Mouse (Mus musculus): ENCODE measurements at regions not wholly inside any gene's neighbourhood (a gene's known extent, or its start where the extent isn't known, plus 50 kb on each side); places are given as distances from the start of the nearest gene placed in this dataset.

GRCm38 (mm10) chr1:99237214-99237613, 535.4 kb upstream of the Cntnap5b start:
- Histone ChIP-seq H3K27ac (ENCODE audit: low read length) (no peak overlapping the region), H3K9me3 (replicated peaks; ENCODE audit: control insufficient read depth, low read length, poor library complexity, severe bottlenecking) (no peaks in the 10 kb centered on the region), H3K27me3 (ENCODE audit: control insufficient read depth, insufficient read depth, low read depth, low read length) (no peaks in the 10 kb centered on the region), H3K4me3 (ENCODE audit: low read depth, low read length) (no peak overlapping the region), H3K9ac (ENCODE audit: low read depth, low read length) (no peak overlapping the region), H3K4me2 (ENCODE audit: low read length) (no peak overlapping the region), H3K4me1 (ENCODE audit: control insufficient read depth, insufficient read depth, low read length) (no peaks in the 10 kb centered on the region), H3K36me3 (ENCODE audit: control insufficient read depth, insufficient read depth, low read length) (no peaks in the 10 kb centered on the region)
- WGBS, result 81% methylated on average over 2 of the region's 2 CpGs
- no peak for ATAC-seq

- H3K9me3 ChIP-seq (replicated peaks; ENCODE audit: control insufficient read depth, low read length, poor library complexity, severe bottlenecking), result no peaks in the 10 kb centered on the region
- H3K4me1 ChIP-seq (ENCODE audit: control insufficient read depth, insufficient read depth, low read length), result no peaks in the 10 kb centered on the region
- no peak for ATAC-seq
- no peak overlapping the region for H3K4me3 ChIP-seq (ENCODE audit: low read depth, low read length)
- H3K9ac ChIP-seq (ENCODE audit: low read depth, low read length), result no peak overlapping the region
- no peak overlapping the region for H3K27ac ChIP-seq (ENCODE audit: low read length)
- H3K4me2 ChIP-seq (ENCODE audit: low read length), result no peak overlapping the region
- H3K27me3 ChIP-seq (ENCODE audit: control insufficient read depth, insufficient read depth, low read depth, low read length), result no peaks in the 10 kb centered on the region
- H3K36me3 ChIP-seq (ENCODE audit: control insufficient read depth, insufficient read depth, low read length), result no peaks in the 10 kb centered on the region
Measured at GRCm38 (mm10) chr1:99285612-99286011, 487.0 kb upstream of the Cntnap5b start.

GRCm38 (mm10) chr1:99287834-99288233, 484.7 kb upstream of the Cntnap5b start:
- no peaks in the 10 kb centered on the region for H3K36me3 ChIP-seq (ENCODE audit: control insufficient read depth, insufficient read depth, low read length)
- no peaks in the 10 kb centered on the region for H3K9me3 ChIP-seq (replicated peaks; ENCODE audit: control insufficient read depth, low read length, poor library complexity, severe bottlenecking)
- ATAC-seq, result no peak
- no peak overlapping the region for H3K4me2 ChIP-seq (ENCODE audit: low read length)
- no peaks in the 10 kb centered on the region for H3K4me1 ChIP-seq (ENCODE audit: control insufficient read depth, insufficient read depth, low read length)
- H3K4me3 ChIP-seq (ENCODE audit: low read depth, low read length), result no peak overlapping the region
- H3K27me3 ChIP-seq (ENCODE audit: control insufficient read depth, insufficient read depth, low read depth, low read length), result no peaks in the 10 kb centered on the region
- 93% methylated on average over 3 of the region's 3 CpGs for WGBS
- H3K9ac ChIP-seq (ENCODE audit: low read depth, low read length), result no peak overlapping the region
- no peak overlapping the region for H3K27ac ChIP-seq (ENCODE audit: low read length)

- H3K27me3 ChIP-seq (ENCODE audit: control insufficient read depth, insufficient read depth, low read depth, low read length), result no peaks in the 10 kb centered on the region
- no peaks in the 10 kb centered on the region for H3K9me3 ChIP-seq (replicated peaks; ENCODE audit: control insufficient read depth, low read length, poor library complexity, severe bottlenecking)
- H3K27ac ChIP-seq (ENCODE audit: low read length), result no peak overlapping the region
- no peaks in the 10 kb centered on the region for H3K36me3 ChIP-seq (ENCODE audit: control insufficient read depth, insufficient read depth, low read length)
- 74% methylated on average over 2 of the region's 2 CpGs for WGBS
- H3K4me3 ChIP-seq (ENCODE audit: low read depth, low read length), result no peak overlapping the region
- no peak overlapping the region for H3K4me2 ChIP-seq (ENCODE audit: low read length)
- no peak for ATAC-seq
- no peak overlapping the region for H3K9ac ChIP-seq (ENCODE audit: low read depth, low read length)
- H3K4me1 ChIP-seq (ENCODE audit: control insufficient read depth, insufficient read depth, low read length), result no peaks in the 10 kb centered on the region
Measured at GRCm38 (mm10) chr1:99299139-99299538, 473.4 kb upstream of the Cntnap5b start.

- Histone ChIP-seq H3K27ac (ENCODE audit: low read length) (no peak overlapping the region), H3K4me2 (ENCODE audit: low read length) (no peak overlapping the region), H3K27me3 (ENCODE audit: control insufficient read depth, insufficient read depth, low read depth, low read length) (no peaks in the 10 kb centered on the region), H3K36me3 (ENCODE audit: control insufficient read depth, insufficient read depth, low read length) (no peaks in the 10 kb centered on the region), H3K9ac (ENCODE audit: low read depth, low read length) (no peak overlapping the region), H3K4me1 (ENCODE audit: control insufficient read depth, insufficient read depth, low read length) (peaks cover 5% of the 10 kb centered on the region; the same call in 1 of the 2 replicates), H3K4me3 (ENCODE audit: low read depth, low read length) (no peak overlapping the region), H3K9me3 (replicated peaks; ENCODE audit: control insufficient read depth, low read length, poor library complexity, severe bottlenecking) (no peaks in the 10 kb centered on the region)
- WGBS, result 43% methylated on average over 3 of the region's 3 CpGs
- peak; percentile 79 for ATAC-seq
Measured at GRCm38 (mm10) chr1:99317043-99317709, 455.4 kb upstream of the Cntnap5b start.

- no peak overlapping the region for H3K4me2 ChIP-seq (ENCODE audit: low read length)
- no peaks in the 10 kb centered on the region for H3K9me3 ChIP-seq (replicated peaks; ENCODE audit: control insufficient read depth, low read length, poor library complexity, severe bottlenecking)
- H3K9ac ChIP-seq (ENCODE audit: low read depth, low read length), result no peak overlapping the region
- no peaks in the 10 kb centered on the region for H3K36me3 ChIP-seq (ENCODE audit: control insufficient read depth, insufficient read depth, low read length)
- no peak overlapping the region for H3K27ac ChIP-seq (ENCODE audit: low read length)
- no peak overlapping the region for H3K4me3 ChIP-seq (ENCODE audit: low read depth, low read length)
- ATAC-seq, result peak; percentile 91
- WGBS, result 38% methylated on average over 4 of the region's 4 CpGs
- H3K27me3 ChIP-seq (ENCODE audit: control insufficient read depth, insufficient read depth, low read depth, low read length), result no peaks in the 10 kb centered on the region
- H3K4me1 ChIP-seq (ENCODE audit: control insufficient read depth, insufficient read depth, low read length), result peaks cover 5% of the 10 kb centered on the region; the same call in 1 of the 2 replicates
Measured at GRCm38 (mm10) chr1:99317710-99318066, 454.9 kb upstream of the Cntnap5b start.
